Mouse (Mus musculus) brain, adult 2 months (tissue): Measurements from ENCODE around the gene Gm29797.

ENCODE experiments used
- DNase-seq: peaks from one replicate; pipeline ENCODE4 v3.0.0; 2011; ENCODE audit warnings: low read depth, low spot score

Gm29797 gene

GRCm38 (mm10) chr2:181656734-181657133 lies at the start of gene Gm29797:
Gm29797 (plus strand) TSS chr2:181657034.
- no peak for DNase-seq

- no peak for DNase-seq
Measured at GRCm38 (mm10) chr2:181618761-181619495, 37.9 kb upstream of the Gm29797 start.

- peak; percentile 51 for DNase-seq
Measured at GRCm38 (mm10) chr2:181623401-181623800, 33.4 kb upstream of the Gm29797 start.

GRCm38 (mm10) chr2:181628471-181628870 lies 28.4 kb upstream of the Gm29797 start:
- no peak for DNase-seq

GRCm38 (mm10) chr2:181632624-181633023 lies 24.2 kb upstream of the Gm29797 start:
- peak; percentile 83 for DNase-seq

GRCm38 (mm10) chr2:181635865-181636264 lies 21.0 kb upstream of the Gm29797 start:
- no peak for DNase-seq

- DNase-seq = peak; percentile 68
Measured at GRCm38 (mm10) chr2:181644361-181644760, 12.5 kb upstream of the Gm29797 start.

- DNase-seq = no peak
Measured at GRCm38 (mm10) chr2:181645666-181646065, 11.2 kb upstream of the Gm29797 start.

- DNase-seq = no peak
Measured at GRCm38 (mm10) chr2:181646626-181647472, 10.0 kb upstream of the Gm29797 start.

- DNase-seq = peak; percentile 55
Measured at GRCm38 (mm10) chr2:181648926-181649325, 7.9 kb upstream of the Gm29797 start.

- no peak for DNase-seq
Measured at GRCm38 (mm10) chr2:181653065-181653464, 3.8 kb upstream of the Gm29797 start.

- DNase-seq = no peak
Measured at GRCm38 (mm10) chr2:181653523-181653922, 3.3 kb upstream of the Gm29797 start.

GRCm38 (mm10) chr2:181657441-181657840 lies 607 bp downstream of the Gm29797 start:
- DNase-seq = no peak

GRCm38 (mm10) chr2:181658528-181658927 lies 1.7 kb downstream of the Gm29797 start:
- no peak for DNase-seq

GRCm38 (mm10) chr2:181658930-181659555 lies 2.2 kb downstream of the Gm29797 start:
- peak; percentile 85 for DNase-seq

- DNase-seq = peak; percentile 87
Measured at GRCm38 (mm10) chr2:181659609-181660055, 2.8 kb downstream of the Gm29797 start.

GRCm38 (mm10) chr2:181662620-181663297 lies 5.9 kb downstream of the Gm29797 start:
- DNase-seq = no peak

GRCm38 (mm10) chr2:181663298-181663630 lies 6.4 kb downstream of the Gm29797 start:
- no peak for DNase-seq

- DNase-seq = no peak
Measured at GRCm38 (mm10) chr2:181670285-181670912, 13.6 kb downstream of the Gm29797 start.

- DNase-seq = peak; percentile 45
Measured at GRCm38 (mm10) chr2:181670913-181671311, 14.1 kb downstream of the Gm29797 start.

- DNase-seq = peak; percentile 53
Measured at GRCm38 (mm10) chr2:181671326-181671725, 14.5 kb downstream of the Gm29797 start, which contains the start of gene Sox18. Sox18 (minus strand) TSS chr2:181671640.
